Mouse (Mus musculus): ENCODE measurements around the gene Aip. TPM values are rescaled to one million over a fixed set of nuclear protein-coding genes. Genes with fewer than 3 reads are reported as not detected.

The Aip gene
- polyA plus RNA-seq, 1 experiment, result 25.1 TPM

DNA sequence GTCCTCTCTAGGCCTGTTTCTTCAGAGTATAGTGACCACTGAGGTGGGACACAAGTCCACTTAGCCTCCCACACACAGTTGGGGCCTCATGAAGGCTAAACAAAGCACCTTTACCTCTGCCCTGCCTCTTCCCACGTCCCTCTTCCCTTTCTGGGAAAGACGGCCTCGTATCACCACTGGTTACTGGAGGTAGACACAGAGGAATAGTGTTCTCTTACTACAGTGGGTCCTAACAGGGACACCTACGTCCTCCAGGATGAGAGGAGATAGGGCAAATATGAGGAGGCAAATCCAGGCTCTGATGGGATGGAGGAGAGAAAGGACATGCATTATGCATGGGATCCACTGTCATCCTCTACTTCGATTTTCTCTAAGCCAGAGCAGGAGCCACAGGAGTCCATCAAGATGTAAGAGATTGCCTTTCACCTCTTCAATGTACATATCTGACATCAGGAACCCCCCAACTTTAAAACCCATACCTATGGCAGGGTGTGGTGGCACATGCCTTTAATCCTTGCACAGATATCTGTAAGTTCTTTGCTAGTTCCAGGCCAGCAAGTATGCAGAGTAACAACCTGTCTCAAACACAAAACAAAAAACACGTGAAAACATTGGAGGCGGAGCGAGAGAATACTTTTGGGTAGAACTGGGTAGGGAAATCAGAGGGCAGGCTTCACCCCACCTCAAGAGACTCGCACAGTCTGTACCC, 22.3 kb upstream of the Aip start:
- peaks cover 6% of the 10 kb centered on the region for H3K9me3 ChIP-seq (ENCODE audit: control insufficient read depth, low read length)
- TF ChIP-seq GATA1 (IDR thresholded peaks at IDR 0.05; ENCODE audit: low read length) (no peak), TAL1 (IDR thresholded peaks at IDR 0.05; ENCODE audit: low read length) (no peak)
- H3K4me3 ChIP-seq (replicated peaks), result peak overlapping the region; percentile 79
- H3K27me3 ChIP-seq (ENCODE audit: control insufficient read depth), result peaks cover 1% of the 10 kb centered on the region; the same call in 1 of the 2 replicates
- H3K4me1 ChIP-seq (ENCODE audit: control insufficient read depth), result peaks cover 41% of the 10 kb centered on the region
- H3K36me3 ChIP-seq (ENCODE audit: control insufficient read depth), result peaks cover 30% of the 10 kb centered on the region

DNA sequence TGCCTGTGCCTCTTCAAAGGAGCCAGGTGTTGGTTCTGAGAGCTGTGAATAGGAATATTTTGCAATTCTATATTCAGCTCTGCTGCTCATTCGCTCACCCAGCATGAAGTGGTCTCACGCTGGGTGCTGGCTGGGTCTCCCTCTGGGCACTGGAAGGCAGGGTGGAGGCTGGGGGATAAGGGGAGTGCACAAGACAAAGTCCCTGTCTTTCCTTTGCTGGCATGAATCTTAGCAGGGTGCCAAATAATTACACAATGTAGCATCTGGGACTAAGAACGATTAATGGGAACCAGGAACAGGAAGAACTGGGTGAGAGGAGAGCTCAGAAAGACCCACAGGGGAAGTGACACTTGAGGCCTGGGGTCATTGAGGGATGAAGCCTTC, 21.4 kb upstream of the Aip start:
- H3K9me3 ChIP-seq (ENCODE audit: control insufficient read depth, low read length), result peaks cover 6% of the 10 kb centered on the region
- peaks cover 23% of the 10 kb centered on the region for H3K36me3 ChIP-seq (ENCODE audit: control insufficient read depth)
- peaks cover 5% of the 10 kb centered on the region for H3K27me3 ChIP-seq (ENCODE audit: control insufficient read depth)
- no peak overlapping the region for H3K4me3 ChIP-seq (replicated peaks)
- TF ChIP-seq TAL1 (IDR thresholded peaks at IDR 0.05; ENCODE audit: low read length) (no peak), GATA1 (IDR thresholded peaks at IDR 0.05; ENCODE audit: low read length) (no peak)
- peaks cover 41% of the 10 kb centered on the region for H3K4me1 ChIP-seq (ENCODE audit: control insufficient read depth)

DNA sequence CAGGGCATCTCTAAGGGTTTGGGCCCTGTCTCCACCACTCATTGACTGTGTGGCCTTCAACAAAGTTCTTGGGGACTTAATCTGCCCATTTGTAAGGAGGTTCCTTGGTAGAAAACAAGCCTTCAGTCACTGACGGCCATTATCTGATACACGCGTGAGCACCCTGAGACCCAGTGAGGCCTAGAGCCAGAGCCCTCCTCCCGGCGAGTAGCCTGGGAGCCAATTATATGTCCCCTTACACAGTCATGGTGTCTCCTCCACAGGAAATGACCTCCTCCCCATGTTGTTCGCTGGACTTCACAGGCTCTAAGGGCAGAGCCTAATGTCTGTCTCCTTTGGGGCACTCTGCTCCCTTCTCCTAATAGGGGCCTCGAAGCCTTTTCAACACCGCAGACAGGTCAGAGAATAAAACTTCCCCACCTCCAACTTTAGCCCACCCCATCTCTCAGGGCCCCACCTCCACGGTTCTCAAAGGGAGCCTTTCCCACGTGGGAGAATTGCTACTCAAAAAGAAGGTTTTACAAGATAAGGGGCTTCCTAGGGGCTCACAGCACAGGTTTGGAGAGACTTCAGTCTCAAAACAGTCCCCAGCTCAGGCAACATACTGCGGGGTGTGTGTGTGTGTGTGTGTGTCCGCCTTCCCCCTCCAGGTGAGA, 20.8 kb upstream of the Aip start:
- H3K4me3 ChIP-seq (replicated peaks), result no peak overlapping the region
- peaks cover 6% of the 10 kb centered on the region for H3K9me3 ChIP-seq (ENCODE audit: control insufficient read depth, low read length)
- H3K4me1 ChIP-seq (ENCODE audit: control insufficient read depth), result peaks cover 39% of the 10 kb centered on the region
- no peak for TF ChIP-seq GATA1 (IDR thresholded peaks at IDR 0.05; ENCODE audit: low read length)
- no peak for TF ChIP-seq TAL1 (IDR thresholded peaks at IDR 0.05; ENCODE audit: low read length)
- H3K27me3 ChIP-seq (ENCODE audit: control insufficient read depth), result peaks cover 5% of the 10 kb centered on the region
- H3K36me3 ChIP-seq (ENCODE audit: control insufficient read depth), result peaks cover 20% of the 10 kb centered on the region

DNA sequence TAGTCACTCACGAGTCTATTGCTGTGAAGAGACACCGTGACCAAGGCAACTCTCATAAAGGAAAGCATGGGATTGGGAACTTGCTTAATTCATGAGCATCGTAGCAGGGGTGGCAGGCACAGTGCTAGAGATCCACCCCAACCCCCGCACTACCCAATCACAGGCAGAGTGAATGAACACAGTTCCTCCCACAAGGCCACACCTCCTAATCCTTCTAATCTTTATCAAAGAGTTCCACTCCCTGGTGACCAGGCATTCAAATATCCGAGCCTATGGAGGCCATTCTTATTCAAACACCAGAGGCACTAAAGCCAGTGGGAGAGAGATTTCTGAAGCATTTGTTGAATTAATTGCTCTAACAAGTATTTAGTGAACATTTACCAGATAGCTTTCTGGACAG, 20.3 kb upstream of the Aip start:
- peaks cover 7% of the 10 kb centered on the region for H3K27me3 ChIP-seq (ENCODE audit: control insufficient read depth)
- peaks cover 39% of the 10 kb centered on the region for H3K4me1 ChIP-seq (ENCODE audit: control insufficient read depth)
- H3K36me3 ChIP-seq (ENCODE audit: control insufficient read depth), result peaks cover 14% of the 10 kb centered on the region
- TF ChIP-seq GATA1 (IDR thresholded peaks at IDR 0.05; ENCODE audit: low read length), result no peak
- no peak for TF ChIP-seq TAL1 (IDR thresholded peaks at IDR 0.05; ENCODE audit: low read length)
- H3K4me3 ChIP-seq (replicated peaks), result no peak overlapping the region
- peaks cover 6% of the 10 kb centered on the region for H3K9me3 ChIP-seq (ENCODE audit: control insufficient read depth, low read length)

DNA sequence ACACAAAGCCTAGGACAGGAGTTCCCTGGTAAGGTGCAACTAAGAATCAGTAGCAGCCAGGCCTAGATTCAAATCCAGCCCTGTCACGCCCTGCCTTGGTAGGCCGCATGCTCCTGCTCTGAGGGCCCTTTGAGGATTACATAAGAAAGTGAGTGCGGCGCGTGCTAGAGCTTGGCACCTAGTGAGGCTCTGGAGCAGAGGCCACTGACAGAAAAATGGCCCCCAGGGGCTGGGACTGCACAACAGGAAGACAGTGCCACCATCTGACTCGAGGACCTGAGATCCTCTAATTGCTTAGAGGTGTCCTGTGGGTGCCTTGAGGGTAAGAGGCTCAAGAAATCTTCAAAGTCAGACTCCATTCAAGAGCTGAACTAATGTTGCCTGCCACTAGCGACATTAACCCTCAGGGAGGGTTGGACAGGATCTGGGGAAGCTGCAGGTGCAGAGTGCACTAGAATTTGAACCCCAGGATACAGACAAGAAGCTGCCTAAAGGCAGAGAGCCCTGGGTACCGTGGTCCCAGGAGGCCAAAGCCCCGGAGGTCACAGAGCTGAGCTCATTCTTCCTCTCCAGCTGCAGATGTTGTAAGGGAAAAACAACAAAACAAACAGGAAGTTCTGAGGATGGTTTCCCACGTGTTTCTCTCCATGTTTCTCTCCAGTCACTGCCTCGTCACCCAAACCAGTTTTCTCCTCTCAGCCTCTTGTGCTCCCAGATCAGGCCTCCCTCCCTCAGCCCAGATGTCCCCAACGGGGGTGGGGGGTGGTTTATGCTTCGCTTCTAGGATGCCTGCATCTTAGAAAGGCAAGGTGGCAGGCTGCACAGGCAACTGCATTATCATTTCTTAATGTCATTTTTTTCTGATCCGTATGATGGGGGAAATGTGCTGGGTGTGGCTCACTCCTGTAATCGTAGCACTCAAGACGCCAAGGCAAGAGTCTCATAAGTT, 19.2 kb upstream of the Aip start:
- Histone ChIP-seq H3K27me3 (ENCODE audit: control insufficient read depth) (peaks cover 14% of the 10 kb centered on the region), H3K4me1 (ENCODE audit: control insufficient read depth) (peaks cover 31% of the 10 kb centered on the region), H3K9me3 (ENCODE audit: control insufficient read depth, low read length) (peaks cover 6% of the 10 kb centered on the region), H3K36me3 (ENCODE audit: control insufficient read depth) (peaks cover 3% of the 10 kb centered on the region), H3K4me3 (replicated peaks) (no peak overlapping the region)
- TF ChIP-seq TAL1 (IDR thresholded peaks at IDR 0.05; ENCODE audit: low read length), result no peak
- TF ChIP-seq GATA1 (IDR thresholded peaks at IDR 0.05; ENCODE audit: low read length), result no peak

DNA sequence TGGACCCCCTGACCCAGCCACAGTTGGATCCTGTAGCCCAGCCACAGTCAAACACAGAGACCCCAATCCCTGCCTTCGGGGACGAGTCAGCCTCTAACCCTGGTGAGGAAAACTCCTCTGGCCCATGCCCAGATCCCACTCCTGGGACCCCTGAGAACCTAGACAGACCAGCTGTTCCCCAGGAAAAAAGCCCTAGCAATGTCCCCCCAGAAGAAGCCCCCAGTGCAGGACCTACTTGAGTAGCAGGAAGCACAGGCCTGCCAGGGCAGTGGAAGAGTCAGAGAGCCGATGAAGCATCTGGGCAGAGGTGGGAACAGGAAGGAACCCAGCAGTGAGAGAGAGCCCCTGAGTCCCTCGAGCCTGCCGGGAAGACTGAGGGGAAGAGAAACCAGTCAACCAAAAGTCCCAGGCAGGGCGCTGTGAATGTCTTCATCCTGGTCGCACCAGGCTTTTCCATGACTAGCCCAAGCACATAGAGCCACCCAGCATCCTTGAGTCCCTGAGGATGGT, 18.2 kb upstream of the Aip start, which contains the start of gene Cabp4:
Cabp4 (minus strand) TSS at position 275 of the 510 bp plus-strand sequence.
- H3K27me3 ChIP-seq (ENCODE audit: control insufficient read depth), result peaks cover 18% of the 10 kb centered on the region
- no peaks in the 10 kb centered on the region for H3K36me3 ChIP-seq (ENCODE audit: control insufficient read depth)
- H3K4me3 ChIP-seq (replicated peaks), result no peak within 1 kb of the TSS
- TF ChIP-seq GATA1 (IDR thresholded peaks at IDR 0.05; ENCODE audit: low read length) (no peak), TAL1 (IDR thresholded peaks at IDR 0.05; ENCODE audit: low read length) (no peak)
- peaks cover 6% of the 10 kb centered on the region for H3K9me3 ChIP-seq (ENCODE audit: control insufficient read depth, low read length)
- H3K4me1 ChIP-seq (ENCODE audit: control insufficient read depth), result peaks cover 21% of the 10 kb centered on the region

DNA sequence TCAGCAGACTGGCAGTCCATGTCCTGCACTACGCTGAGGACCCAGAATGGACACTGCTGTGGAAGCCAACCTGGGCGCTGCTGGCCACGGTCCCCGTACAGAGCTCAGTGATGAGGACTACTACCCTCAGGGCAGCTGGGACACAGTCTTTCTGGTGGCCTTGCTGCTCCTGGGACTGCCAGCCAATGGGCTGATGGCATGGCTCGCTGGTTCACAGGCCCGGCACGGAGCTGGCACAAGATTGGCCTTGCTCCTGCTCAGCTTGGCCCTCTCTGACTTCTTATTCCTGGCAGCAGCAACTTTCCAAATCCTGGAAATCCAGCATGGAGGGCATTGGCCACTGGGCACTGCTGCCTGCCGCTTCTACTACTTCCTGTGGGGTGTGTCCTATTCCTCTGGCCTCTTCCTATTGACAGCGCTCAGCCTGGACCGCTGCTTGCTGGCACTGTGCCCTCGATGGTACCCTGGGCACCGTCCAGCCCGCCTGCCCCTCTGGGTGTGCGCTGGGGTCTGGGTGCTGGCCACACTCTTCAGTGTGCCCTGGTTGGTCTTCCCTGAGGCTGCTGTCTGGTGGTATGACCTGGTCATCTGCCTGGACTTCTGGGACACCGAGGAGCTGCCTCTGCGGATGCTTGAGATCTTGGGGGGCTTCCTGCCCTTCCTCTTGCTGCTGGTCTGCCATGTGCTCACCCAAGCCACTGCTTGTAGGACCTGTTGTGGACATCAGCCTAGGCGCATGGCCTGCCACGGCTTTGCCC, 16.9 kb upstream of the Aip start:
- no peak overlapping the region for H3K4me3 ChIP-seq (replicated peaks)
- peaks cover 22% of the 10 kb centered on the region for H3K27me3 ChIP-seq (ENCODE audit: control insufficient read depth)
- peaks cover 6% of the 10 kb centered on the region for H3K9me3 ChIP-seq (ENCODE audit: control insufficient read depth, low read length)
- H3K36me3 ChIP-seq (ENCODE audit: control insufficient read depth), result no peaks in the 10 kb centered on the region
- peaks cover 11% of the 10 kb centered on the region for H3K4me1 ChIP-seq (ENCODE audit: control insufficient read depth)
- TF ChIP-seq GATA1 (IDR thresholded peaks at IDR 0.05; ENCODE audit: low read length) (no peak), TAL1 (IDR thresholded peaks at IDR 0.05; ENCODE audit: low read length) (no peak)

DNA sequence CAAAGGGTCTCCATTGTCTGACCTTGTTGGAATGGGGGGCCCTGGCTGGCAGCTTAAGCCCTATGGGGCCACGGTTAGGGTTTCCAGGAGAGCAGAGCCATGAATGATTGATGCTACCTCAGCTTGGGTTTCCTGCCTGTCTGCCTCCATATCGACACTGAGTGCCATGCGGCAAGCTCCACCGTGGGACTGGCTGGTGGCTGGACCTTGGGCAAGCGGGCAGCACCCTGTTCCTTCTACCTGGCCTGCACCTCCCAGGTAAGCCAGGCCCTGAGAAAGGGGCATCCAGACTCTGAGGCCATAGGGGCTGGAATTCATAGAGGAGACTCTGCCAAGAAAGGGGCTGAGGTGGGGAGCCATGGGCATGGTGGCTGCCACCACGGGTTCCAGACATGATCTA, 14.5 kb upstream of the Aip start:
- TF ChIP-seq GATA1 (IDR thresholded peaks at IDR 0.05; ENCODE audit: low read length) (no peak), TAL1 (IDR thresholded peaks at IDR 0.05; ENCODE audit: low read length) (no peak)
- H3K27me3 ChIP-seq (ENCODE audit: control insufficient read depth), result peaks cover 31% of the 10 kb centered on the region
- H3K4me1 ChIP-seq (ENCODE audit: control insufficient read depth), result peaks cover 21% of the 10 kb centered on the region
- no peaks in the 10 kb centered on the region for H3K9me3 ChIP-seq (ENCODE audit: control insufficient read depth, low read length)
- H3K36me3 ChIP-seq (ENCODE audit: control insufficient read depth), result peaks cover under 1% of the 10 kb centered on the region
- no peak overlapping the region for H3K4me3 ChIP-seq (replicated peaks)

All from erythroblast, embryonic 14.5 days (primary cell).